Mouse (Mus musculus) liver (tissue): Measurements from ENCODE around the gene Slc25a41.
A peak's percentile ranks its signal among the peaks of the same experiment; 100 is the strongest.
"Not testable (repeated sequence)": the region's sequence is repeated elsewhere in the genome, so short reads cannot be mapped to it uniquely, and the experiment has no call there.

Experiments
- DNase-seq: peaks from one replicate; pipeline ENCODE4 v3.0.0-alpha.2; 2020; ENCODE audit warnings: mixed read lengths

Slc25a41 gene

DNA sequence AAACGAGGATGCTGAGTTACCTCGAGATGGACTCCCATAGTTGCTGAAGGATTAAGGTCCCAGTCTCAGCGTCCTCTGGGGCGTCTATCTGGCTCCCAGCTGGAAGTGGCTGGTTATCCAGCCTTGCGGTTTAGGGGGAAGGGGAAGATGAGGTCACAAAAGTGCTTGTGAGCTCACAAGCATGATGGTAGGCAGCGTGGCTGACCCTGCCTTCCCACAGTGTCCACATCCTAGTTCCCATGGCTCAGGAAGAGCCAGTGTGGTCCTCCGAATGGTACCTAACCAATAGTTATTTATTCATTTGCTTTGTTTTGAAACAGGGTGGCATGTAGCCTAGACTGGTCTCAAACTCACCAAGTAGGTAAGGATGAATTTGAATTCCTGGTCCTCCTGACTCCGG is at the start of gene Slc25a41:
Slc25a41 (minus strand) TSS at position 101 of the 400 bp plus-strand sequence.
- no peak for DNase-seq

DNA sequence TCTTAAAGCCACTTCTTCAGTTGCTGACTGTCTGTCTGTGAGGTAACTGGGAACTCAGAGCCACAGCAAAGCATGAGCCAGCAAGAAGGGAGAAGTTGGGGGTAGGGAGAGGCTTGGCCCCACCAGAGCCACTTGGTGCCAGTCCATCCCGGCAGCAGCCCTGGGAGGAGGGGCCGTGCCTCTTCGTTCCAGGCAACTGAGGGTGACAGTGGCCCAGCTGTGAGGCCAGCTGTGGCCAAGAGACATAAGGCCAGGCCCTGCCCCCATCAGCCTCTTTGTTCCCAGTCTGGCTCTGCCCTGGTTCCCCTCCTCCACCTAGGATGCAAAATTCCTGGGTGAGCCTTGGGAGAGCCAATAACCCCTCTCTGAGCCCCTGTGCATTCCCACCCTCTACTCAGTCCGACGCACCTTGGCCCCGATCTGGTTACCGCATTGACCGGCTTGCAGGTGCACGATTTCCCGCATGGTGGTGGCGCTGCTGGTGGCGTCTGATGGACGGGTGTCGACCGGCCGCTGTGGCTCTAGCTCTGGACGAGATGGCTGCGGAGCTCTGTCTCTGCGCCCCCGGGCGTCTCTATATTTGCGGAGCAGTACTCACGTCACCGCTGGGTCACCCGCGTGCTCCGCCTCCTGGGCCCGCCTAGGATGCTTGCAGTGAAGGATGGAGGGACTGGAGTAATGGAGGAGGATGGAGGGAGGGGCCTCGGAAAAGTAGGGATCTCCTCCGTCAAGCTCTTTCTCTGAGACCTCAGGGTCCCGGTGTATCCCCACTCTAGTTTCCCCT is 45.8 kb upstream of the Slc25a41 start, which contains the start of gene Tubb4a:
Tubb4a (minus strand) TSS at position 734 of the 784 bp plus-strand sequence.
- DNase-seq: peak; percentile 20

DNA sequence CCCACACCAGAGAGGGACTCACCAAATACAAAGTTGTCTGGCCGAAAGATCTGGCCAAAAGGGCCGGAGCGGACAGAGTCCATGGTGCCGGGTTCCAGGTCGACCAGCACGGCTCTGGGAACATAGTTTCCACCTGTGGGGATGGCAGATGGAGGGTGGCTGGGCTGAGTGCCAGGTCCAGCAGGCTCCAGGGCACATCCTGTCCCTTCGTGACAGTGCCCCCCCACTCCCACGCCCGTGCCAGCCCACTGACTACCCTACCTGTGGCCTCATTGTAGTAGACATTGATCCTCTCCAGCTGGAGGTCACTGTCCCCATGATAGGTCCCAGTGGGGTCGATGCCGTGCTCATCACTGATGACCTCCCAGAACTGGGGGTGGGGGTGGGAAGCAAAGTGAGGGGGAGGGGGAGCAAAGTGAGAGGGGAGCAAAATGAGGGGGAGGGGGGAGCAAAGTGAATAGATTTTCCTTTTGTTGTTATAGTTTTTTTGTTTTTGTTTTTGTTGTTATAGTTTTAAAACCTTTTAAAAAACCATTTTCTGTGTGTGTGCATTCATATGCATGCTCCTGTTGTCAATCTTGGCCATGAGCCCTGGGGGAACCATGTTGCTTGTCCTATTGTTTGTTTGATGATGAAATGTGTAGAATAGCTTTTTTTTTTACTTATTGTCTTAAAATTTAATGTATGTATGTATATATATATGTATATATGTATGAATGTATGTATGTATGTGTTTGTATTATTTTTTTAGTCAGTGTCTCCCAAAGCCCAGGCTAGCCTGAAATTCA is 44.7 kb upstream of the Slc25a41 start:
- DNase-seq: no peak

DNA sequence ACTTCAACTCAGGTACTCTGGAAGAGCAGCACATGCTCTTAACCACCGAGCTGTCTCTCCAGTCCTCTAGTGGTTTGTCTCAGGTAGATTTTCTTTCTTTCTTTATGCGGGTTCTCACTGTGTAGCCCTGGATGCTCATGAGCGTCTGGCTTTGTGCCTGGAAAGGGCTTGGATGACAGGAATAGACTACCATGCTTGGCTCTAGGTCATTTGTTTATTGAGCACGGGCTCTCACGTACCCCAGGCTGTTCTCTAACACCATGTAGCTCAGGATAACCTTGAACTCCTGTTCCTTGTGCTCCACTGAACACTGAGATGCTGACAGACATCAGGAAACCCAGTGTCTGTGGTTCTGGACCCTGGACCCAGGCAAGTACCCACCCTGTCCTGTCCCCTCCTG is 41.0 kb upstream of the Slc25a41 start:
- no peak for DNase-seq

DNA sequence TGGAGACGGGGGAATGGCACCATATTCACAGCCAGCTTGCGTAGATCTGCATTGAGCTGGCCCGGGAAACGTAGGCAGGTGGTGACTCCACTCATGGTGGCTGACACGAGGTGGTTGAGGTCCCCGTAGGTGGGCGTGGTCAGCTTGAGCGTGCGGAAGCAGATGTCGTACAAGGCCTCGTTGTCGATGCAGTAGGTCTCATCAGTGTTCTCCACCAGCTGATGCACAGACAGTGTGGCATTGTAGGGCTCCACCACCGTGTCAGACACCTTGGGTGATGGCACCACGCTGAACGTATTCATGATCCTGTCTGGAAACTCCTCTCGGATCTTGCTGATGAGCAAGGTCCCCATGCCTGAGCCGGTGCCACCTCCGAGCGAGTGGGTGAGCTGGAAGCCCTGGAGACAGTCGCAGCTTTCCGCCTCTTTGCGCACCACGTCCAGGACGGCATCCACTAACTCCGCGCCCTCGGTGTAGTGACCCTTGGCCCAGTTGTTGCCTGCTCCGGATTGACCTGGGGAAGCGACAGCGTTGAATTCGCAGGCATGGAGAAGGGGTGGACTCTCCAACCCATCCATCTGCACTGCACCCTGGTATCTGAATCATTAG is 39.9 kb upstream of the Slc25a41 start:
- DNase-seq: no peak

DNA sequence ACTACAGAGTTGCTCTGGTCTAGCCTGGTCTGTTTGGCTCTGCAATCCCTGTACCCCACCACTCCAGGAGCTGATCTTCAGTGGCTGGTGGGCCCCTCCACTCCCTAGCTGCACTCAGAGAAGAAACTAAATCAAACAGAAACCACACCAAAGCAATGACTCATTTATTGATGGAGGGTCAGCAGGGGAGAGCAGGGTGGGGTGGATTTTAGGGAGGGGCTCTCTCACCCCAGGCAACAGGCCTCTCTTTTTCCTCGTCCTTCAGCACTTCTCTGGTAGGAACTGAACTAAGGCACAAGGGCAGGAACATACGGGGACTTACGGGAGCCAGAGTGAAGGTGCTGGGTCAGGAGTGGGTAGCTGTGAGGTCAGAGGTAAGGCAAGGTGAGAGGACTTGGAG is 38.5 kb upstream of the Slc25a41 start:
- no peak for DNase-seq

DNA sequence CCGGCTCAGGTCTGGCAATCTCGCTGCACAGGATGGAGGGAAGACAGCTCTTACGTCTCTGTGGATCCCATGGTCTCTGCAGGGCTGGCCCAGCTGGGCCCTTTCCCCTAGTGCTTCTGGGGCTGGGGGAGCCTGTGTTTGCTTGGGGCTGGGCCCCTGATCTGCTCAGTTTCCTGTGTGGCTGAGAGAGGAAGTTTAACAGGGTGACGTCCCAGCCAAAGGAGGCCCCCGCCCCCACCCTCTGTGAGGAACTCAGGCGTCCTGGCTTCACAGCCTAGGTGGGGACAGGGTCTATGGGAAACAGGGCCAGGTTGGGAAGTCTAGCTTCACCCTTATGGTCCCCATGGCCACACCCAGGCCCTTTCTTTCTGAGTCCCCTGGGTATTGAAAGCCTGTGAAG is 36.9 kb upstream of the Slc25a41 start, which contains the start of gene Dennd1c:
Dennd1c (minus strand) TSS at position 179 of the 400 bp plus-strand sequence.
- DNase-seq: peak; percentile 50

DNA sequence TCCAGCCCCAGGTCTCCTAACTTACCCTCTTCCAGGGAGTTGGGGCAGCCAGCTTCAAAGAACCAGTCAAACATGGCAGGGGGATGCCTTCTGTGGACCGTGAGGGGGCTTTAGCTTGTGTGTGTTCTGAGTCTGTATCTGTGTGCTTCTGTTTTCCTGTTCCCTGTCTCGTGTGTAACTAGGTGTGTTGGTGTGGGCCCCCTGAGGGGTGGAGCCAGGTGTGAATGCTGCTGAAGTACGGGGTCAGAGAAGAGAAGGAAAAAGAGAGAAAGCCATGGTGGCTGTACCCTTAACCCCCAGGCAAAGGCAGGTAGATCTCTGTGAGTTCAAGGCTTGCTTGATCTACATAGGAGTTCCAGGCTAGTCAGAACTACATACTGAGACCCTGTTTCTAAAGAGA is 35.5 kb upstream of the Slc25a41 start:
- no peak for DNase-seq

DNA sequence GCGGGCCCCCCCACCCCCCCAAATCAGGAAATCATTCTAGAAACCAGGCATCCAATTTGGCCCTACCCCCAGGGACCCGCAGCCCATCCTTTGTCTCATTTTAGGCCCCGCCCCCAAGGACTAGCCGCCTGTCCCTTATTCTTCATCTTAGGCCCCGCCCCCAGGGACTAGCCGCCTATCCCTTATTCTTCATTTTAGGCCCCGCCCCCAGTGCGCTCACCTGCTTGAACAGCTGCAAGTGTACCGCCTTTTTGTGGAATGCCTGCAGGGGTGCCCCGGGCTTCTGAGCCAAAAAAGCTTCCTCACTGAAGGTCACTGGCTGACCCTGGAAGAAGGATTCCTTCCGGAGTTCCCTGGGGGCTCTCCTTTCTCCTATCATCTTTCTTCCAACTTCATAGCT is 29.2 kb upstream of the Slc25a41 start:
- peak; percentile 73 for DNase-seq

DNA sequence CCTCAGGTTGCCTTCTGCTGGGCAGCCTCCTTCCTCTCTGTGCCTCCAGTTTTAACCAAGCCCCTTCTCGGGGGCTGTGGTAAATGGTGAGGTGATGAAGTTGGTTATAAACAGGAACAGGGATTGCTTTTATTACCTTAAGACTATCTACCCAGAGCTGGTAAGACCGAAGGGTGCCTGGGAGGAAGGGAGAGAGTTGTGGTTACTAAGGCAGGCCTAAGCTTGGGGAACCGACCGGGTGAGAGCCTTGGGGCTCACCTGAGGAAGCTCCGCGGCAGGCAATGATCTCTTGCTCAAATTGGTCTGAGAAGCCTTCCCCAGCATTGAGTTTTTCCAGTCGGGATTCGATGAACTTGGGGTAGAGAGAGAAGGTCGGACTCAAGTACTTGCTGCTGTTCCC is 28.8 kb upstream of the Slc25a41 start:
- no peak for DNase-seq

DNA sequence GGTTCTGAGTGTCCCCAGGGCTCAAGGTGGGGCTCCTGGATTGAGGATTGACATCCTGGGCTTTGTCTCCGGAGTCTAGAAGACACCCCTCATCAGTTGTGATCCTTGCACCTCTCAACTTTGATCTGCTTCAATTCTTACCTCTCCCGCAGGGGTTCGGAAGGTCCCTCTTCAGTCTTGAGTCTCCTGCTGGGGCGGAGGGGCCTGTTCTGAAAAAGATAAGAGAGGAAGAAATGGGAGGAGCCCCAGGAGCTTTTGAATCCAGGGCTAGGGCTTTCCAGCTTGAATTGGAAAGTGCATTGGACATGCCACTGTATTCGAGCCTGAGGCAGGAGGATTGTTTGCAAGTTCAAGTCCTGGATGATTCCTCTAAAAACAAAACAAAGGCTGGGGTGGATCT is 25.5 kb upstream of the Slc25a41 start:
- DNase-seq: peak; percentile 32

DNA sequence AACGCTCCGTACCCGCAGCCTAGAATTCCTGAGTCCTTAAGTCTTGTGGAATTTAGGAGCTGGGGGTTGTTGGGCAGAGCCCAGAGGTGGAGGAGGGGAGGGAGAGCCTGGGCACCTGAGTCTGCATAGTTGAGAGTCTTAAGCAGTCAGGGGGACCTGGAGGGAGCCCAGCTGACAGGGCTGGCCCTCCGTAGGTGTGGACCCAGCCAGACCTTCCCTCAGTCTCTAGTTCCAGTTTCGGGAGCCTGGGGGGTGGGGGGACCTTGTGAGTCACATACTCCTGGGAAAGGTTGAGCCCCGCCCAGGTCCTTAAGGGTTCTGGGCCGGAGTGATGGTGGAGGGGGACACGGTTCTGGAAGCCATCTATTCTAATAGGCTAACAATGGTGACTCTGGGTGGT is 21.6 kb upstream of the Slc25a41 start:
- no peak for DNase-seq

DNA sequence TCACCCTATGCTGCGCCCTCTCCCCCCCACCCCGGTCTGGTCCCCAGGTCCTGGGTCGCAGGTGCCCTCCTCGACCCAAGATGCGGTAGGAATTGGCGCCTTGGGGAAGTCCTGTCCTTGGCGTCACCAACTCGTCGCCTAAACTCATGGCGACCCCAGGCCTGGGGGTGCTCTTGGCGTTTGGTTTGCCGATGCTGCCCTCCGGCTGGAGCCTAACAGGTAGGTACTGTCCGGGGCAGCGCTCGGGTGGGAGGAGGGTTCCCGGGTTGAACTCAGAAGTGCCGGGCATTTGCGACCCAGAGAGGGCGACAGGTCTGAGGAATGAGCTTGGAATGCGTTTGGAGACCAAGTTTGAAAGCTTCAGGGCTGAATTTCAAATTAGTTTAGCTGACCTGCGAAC is 21.1 kb upstream of the Slc25a41 start:
- DNase-seq: no peak

DNA sequence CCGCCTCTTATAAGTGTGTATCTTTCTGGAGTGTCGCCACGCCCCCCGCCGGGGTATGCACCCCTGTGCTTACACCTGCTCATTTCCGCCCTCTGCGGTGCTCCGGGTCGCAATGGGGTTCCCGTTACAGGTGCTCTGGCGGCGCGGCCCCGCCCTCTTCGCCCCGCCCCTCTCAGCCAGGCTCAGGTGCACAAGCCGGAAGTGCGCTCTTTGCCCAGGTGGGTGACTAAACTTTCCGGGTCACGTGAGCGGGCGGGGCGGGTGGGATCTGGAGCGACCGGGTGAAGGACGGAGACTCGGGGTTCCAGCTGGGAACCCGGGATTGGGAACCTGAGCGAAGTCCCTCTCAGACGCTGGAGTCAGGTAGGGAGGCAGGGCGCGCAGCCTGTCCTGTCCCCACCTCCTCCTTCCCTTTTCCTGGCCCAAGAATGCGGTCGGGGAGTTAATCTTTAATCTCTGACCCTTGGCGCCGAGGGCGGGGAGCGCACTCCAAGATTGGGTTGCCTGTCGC is 20.6 kb upstream of the Slc25a41 start:
- DNase-seq: peak; percentile 34

DNA sequence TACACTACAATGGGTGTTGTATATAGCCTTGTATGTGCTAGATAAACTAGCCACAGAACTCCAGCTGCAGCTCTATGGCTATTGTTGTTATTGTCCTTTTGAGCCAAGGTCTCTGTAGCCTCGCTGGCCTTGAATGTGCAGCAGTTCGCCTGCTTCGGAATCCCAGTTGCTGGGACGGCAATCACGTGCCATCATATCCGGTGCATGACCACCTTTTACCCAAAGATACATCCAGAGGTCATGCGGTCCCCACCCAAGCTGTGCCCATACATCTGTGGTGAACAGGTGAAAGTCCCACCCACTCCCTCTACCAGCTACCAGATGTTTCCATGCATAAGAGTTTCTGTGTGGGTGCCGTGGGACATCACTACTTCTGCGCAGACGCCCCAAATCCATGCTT is 19.6 kb upstream of the Slc25a41 start:
- DNase-seq: no peak

DNA sequence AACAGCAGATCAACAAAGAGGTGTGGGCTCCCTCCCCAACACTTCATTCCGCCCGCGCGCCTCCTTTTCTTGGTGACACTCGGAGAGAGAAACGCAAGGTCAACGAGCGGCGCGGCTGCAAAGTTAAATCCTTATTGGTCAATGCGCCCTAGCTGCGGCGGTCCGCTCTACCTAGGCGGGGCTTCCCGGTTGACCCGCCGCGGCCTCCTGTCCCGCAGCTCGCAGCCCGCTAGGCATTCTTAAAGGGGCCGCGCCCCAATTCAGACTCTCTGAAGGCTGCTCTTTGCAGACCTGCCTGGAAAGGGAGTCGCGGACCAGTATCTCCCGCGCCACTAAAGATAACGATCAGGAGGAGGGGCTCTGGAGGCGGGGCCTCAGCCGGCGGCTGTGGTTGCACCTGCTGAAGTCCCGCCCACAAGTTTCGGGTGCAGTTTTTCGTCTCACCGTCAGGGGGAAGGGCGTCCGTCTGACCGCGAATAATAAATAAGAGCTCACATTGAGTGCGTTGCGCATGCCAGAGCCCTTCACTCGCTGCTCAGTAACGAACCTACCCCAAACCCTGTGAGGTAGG is 18.9 kb upstream of the Slc25a41 start:
- DNase-seq: peak; percentile 93

DNA sequence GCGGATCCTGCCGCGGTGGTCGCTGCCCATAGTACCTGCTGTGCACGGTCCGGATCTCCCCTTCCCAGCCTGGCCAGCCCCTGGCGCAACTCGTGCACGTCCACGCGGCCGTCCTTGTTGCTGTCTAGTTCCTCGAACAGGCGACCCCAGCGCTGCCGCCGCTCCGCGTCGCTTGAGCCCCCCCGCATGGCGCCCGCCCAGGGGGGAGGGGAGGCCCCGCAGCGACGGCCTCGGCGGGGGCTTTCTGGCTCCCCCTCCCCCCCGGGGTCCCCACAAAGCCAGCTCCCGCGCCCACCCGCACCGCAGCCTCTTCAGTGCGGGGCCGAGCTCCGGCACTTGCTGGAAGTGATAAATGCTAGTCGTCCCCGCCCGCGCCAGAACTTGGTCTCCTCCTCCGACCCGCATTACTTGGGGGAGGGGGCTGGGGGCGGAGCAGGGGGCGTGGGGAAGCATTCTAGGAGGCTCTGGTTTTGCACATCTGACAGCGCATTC is 18.1 kb upstream of the Slc25a41 start, which contains the start of gene Slc25a23:
Slc25a23 (minus strand) TSS at position 378 of the 492 bp plus-strand sequence.
- peak; percentile 74 for DNase-seq

DNA sequence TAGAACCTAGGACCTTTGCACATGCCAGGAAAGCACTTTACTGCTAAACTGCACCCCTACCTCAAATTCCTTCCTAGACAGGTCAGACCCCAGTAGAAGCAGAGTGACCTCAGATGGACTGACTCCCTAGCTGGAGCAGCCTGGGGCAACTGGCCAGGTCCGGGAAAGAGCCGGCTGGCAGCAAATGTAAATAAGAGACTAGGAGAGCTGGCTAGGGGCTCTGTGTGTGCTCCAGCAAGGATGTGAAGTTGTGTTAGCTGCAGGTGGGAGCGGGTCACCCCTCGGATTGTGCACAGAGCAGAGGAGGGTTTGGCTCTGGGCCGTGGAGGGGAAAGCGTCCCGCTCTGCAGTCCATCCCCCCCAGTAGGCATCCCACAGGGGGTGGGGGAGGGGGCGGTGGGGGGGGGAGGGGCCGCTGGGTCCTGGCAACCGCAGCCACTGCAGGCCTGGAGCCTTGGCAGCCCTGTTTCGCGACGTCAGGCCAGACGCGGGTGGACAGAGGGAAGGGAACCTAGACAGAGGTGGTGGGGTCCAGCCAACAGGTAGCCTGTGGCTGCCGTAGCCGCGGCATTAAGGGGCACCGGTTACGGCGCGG is 17.5 kb upstream of the Slc25a41 start, which contains the start of gene Crb3:
Crb3 (plus strand) TSS at position 215 of the 595 bp plus-strand sequence.
- DNase-seq: peak; percentile 23

DNA sequence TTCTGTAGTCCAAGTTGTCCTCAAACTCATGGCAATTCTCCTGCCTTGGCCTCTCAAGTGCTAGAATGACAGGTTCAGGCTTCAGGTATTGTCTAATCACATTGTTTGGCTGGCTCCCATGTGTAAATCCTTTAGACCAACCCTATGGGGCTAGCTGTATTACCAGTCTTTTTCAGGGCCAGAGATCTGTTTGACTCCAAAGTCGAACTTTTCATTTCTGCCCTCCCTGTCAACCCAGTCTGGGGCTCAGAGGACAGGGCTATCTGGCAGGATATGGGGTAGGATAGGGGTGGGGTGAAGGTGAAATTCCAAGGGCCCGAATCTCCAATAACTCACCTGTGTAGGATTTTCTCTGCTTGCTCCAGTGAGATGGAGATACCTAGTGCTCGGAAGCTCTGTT is 14.8 kb upstream of the Slc25a41 start:
- no peak for DNase-seq

DNA sequence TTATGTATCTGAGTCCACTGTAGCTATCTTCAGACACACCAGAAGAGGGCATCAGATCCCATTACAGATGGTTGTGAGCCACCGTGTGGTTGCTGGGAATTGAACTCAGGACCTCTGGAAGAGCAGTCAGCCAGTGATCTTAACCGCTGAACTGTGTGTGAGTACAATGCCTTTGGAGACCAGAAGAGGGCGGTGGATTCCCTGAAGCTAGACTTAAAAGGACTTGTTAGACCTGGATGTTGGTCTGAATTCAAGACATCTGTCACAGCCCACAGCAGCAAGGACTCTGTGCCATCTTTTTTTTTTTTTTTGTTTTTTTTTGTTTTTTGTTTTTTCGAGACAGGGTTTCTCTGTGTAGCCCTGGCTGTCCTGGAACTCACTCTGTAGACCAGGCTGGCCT is 10.2 kb upstream of the Slc25a41 start:
- DNase-seq: not testable (repeated sequence)

DNA sequence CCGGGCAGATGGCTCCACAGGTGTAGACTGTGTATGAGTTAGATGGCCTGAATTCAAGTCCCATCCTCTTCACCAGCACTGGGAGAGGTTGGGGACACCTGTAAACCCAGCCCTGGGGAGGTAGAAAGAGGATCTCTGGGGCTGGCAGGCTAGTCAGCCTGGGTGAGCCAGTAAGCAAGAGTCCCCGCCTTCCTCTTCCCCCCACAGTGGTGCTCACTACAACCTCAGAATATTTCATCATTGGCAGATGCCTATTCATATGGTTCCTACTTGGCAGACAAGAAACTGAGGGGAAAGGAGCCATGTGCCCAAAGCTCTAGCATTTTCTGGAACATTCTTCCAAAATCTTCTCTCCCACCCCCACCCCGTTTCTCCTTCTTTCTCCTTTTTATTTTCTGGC is 7.4 kb upstream of the Slc25a41 start:
- DNase-seq: no peak

DNA sequence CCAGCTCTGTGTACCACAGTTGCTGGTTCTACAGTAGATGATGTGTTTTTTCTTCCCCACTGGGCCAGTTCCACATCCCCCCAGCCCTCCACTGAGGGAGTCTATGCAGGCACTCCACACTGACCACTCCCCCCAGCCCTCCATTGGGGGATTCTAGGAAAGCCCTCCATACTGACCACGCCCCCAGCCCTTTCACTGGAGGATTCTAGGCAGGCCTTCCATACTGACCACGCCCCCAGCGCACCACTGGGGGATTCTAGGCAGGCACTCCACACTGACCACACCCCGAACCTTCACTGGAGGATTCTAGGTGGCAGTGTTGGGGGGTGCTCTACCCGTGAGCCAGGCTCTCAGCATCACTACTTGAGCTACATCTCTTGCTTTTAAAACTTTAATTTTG is 6.0 kb upstream of the Slc25a41 start:
- peak; percentile 53 for DNase-seq
